Mouse (Mus musculus): Measurements from ENCODE around the gene Pnpla5.

DNA sequence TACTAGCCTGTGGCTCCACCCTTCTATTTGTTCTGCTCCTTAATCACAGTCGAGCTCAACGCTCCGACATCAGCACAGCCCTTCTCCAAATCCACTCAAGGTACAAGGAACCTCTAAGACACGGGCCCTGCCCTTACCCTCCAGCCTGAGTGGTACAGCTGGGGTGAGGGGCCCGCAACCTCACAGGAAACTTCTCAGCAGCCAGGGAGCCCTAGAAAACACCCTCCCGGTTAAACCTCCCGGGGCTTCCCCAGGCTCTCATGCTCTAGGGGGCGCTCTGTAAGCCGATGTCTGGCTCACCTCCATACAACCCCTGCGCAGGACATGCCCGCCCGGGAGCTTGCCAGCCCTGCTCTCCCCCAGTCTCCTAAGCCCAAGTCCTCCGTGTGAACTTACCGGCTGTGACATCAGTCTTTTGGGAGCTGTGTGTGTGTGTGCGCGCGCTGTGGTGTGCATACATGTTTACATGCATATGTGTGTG is 48.2 kb downstream of the Pnpla5 start:
- TF ChIP-seq CTCF (IDR thresholded peaks at IDR 0.05; ENCODE audit: low read depth, low read length) (no peak), GATA1 (IDR thresholded peaks at IDR 0.05; ENCODE audit: borderline replicate concordance, low read length) (no peak), POLR2AphosphoS5 (IDR thresholded peaks at IDR 0.05; ENCODE audit: insufficient replicate concordance, low read depth, low read length) (no peak), TAL1 (conservative IDR thresholded peaks at IDR 0.05; ENCODE audit: low read depth, low read length) (no peak)
